Mouse (Mus musculus) bone marrow, adult 2 months (tissue): ENCODE measurements around the gene Fmnl2.

ENCODE experiments used
- CTCF ChIP-seq: fragments of 200-500 bp; IDR thresholded peaks from 2 replicates; pipeline ENCODE4 v1.5.1; 2011; ENCODE audit warnings: low read length, control low read depth; ENCODE audit not compliant: control insufficient read depth, insufficient read depth
- POLR2A ChIP-seq: fragments of 200-500 bp; IDR thresholded peaks from 2 replicates; pipeline ENCODE4 v1.6.1; 2011; ENCODE audit warnings: low read depth, mild to moderate bottlenecking, control low read depth, low read length, borderline replicate concordance; ENCODE audit not compliant: control insufficient read depth

- TF ChIP-seq CTCF (no peak), POLR2A (no peak)
Observed at GRCm38 (mm10) chr2:52902456-52902855, 44.8 kb downstream of the Fmnl2 start.
